Mouse (Mus musculus): ENCODE measurements at regions not wholly inside any gene's neighbourhood (a gene's known extent, or its start where the extent isn't known, plus 50 kb on each side); places are given as distances from the start of the nearest gene placed in this dataset.

DNA sequence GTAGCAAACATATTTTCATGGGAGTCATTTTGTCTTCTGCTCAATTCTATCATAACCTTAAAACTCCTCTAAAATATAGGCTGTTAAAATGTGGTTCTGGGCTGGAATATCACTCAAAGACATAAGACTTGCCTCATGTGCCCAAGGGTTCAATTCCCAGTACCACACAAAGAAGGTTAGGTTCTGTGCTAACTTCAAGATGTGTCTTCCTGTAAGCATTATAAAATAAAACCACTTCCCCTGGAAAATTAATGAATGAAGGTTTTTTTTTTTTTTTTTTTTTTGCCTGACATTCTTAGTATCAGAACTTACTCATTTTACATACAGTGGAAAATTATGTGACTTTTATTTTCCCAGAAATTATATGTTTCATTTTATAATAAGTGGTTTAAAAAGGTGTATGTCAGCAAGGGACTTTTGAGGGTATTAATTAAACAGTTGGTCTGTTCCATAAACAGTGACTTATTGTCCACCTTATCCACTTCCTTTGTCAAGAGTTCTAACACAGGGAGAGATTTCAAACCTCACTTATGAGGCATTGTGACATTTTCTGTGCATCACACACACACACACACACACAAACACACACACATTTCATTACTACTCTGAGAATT is 1147.5 kb downstream of the Car8 start:
- Histone ChIP-seq H3K9me3 (ENCODE audit: control insufficient read depth, low read length) (no peaks in the 10 kb centered on the region), H3K27me3 (ENCODE audit: control insufficient read depth, insufficient read depth, low read length) (no peaks in the 10 kb centered on the region), H3K4me2 (ENCODE audit: low read depth, low read length, severe bottlenecking) (no peak overlapping the region), H3K4me3 (ENCODE audit: low read depth, low read length) (no peak overlapping the region), H3K4me1 (replicated peaks; ENCODE audit: control insufficient read depth, insufficient read depth, low read length) (no peaks in the 10 kb centered on the region), H3K9ac (ENCODE audit: low read length) (no peak overlapping the region), H3K27ac (ENCODE audit: low read depth, low read length) (no peak overlapping the region), H3K36me3 (ENCODE audit: control insufficient read depth, insufficient read depth, low read length) (no peaks in the 10 kb centered on the region)
- DNase-seq (ENCODE audit: low spot score) (no peak), ATAC-seq (replicated peaks; ENCODE audit: low FRiP score) (no peak)

Data from forebrain, embryonic 11.5 days (tissue).